Mouse (Mus musculus) hindbrain, embryonic 14.5 days (tissue): ENCODE data around the gene Slc16a9. TPM values are rescaled to one million over a fixed set of nuclear protein-coding genes. Genes with fewer than 3 reads are reported as not detected.

Source experiments
- ATAC-seq: fragments of 200-750 bp; cut with Nextera tagmentation; 2 replicates; pipeline ENCODE4 v1.8.0; 2017; ENCODE audit warnings: moderate number of reproducible peaks, mild to moderate bottlenecking, moderate TSS enrichment, moderate library complexity; ENCODE audit not compliant: low FRiP score
- DNase-seq: peaks from one replicate; pipeline ENCODE4 v3.0.0-alpha.2; 2015; ENCODE audit warnings: low spot score
- H3K27ac ChIP-seq: fragments of 300-500 bp; sonication (generic); 2 replicates; pipeline ENCODE4 v1.5.1; 2014; ENCODE audit warnings: mild to moderate bottlenecking, moderate library complexity
- H3K27me3 ChIP-seq: fragments of 300-500 bp; sonication (generic); 2 replicates; pipeline ENCODE4 v1.6.1; 2014; ENCODE audit warnings: mild to moderate bottlenecking, low read length, mixed read lengths; ENCODE audit not compliant: control insufficient read depth, insufficient read depth
- H3K36me3 ChIP-seq: fragments of 300-500 bp; sonication (generic); replicated peaks from 2 replicates; pipeline ENCODE4 v1.6.1; 2014; ENCODE audit not compliant: control insufficient read depth, insufficient read depth
- H3K4me1 ChIP-seq: fragments of 300-500 bp; sonication (generic); replicated peaks from 2 replicates; pipeline ENCODE4 v1.6.1; 2014; ENCODE audit warnings: antibody characterized with exemption, low read length, mixed read lengths; ENCODE audit not compliant: control insufficient read depth, insufficient read depth
- H3K4me2 ChIP-seq: fragments of 300-500 bp; sonication (generic); replicated peaks from 2 replicates; pipeline ENCODE4 v1.6.1; 2014; ENCODE audit warnings: mild to moderate bottlenecking, moderate library complexity
- H3K4me3 ChIP-seq: fragments of 300-500 bp; sonication (generic); replicated peaks from 2 replicates; pipeline ENCODE4 v1.5.1; 2014; ENCODE audit warnings: mild to moderate bottlenecking, low read length
- H3K9ac ChIP-seq: fragments of 300-500 bp; sonication (generic); 2 replicates; pipeline ENCODE4 v1.6.1; 2014
- H3K9me3 ChIP-seq: fragments of 300-500 bp; sonication (generic); 2 replicates; pipeline ENCODE4 v1.6.1; 2016; ENCODE audit warnings: low read length; ENCODE audit not compliant: control insufficient read depth
- WGBS: fragments of 180-500 bp; shearing (Covaris S2); extraction: QIAGEN DNeasy Blood & Tissue Kit; methylation state at CpG from one replicate; pipeline ENCODE4 v1.1.7; 2014; 5-methylcytosine and 5-hydroxymethylcytosine counted together
- polyA plus RNA-seq: library from polyadenylated mRNA; unstranded; fragments of >200 nt; fragmentation: Nextera tagmentation; extraction: Ambion mirVana; gene quantifications from 2 replicates; pipeline ENCODE4 v1.2.1, GENCODE M21; 2014

The Slc16a9 gene
- polyA plus RNA-seq, 1 experiment from 2014 or later, result 2.6 TPM

- 95% methylated on average over 8 of the region's 8 CpGs for WGBS
- ATAC-seq (no peak), DNase-seq (no peak)
- Histone ChIP-seq H3K4me3 (no peak overlapping the region), H3K27me3 (no peaks in the 10 kb centered on the region), H3K27ac (no peak overlapping the region), H3K9ac (no peak overlapping the region), H3K36me3 (no peaks in the 10 kb centered on the region), H3K4me2 (no peak overlapping the region), H3K9me3 (no peaks in the 10 kb centered on the region), H3K4me1 (no peaks in the 10 kb centered on the region)
Measured at GRCm38 (mm10) chr10:70309416-70309815, 64.5 kb downstream of the Slc16a9 start.

- ATAC-seq (no peak), DNase-seq (no peak)
- Histone ChIP-seq H3K4me3 (no peak overlapping the region), H3K27me3 (no peaks in the 10 kb centered on the region), H3K36me3 (no peaks in the 10 kb centered on the region), H3K4me2 (no peak overlapping the region), H3K4me1 (no peaks in the 10 kb centered on the region), H3K27ac (no peak overlapping the region), H3K9ac (no peak overlapping the region), H3K9me3 (no peaks in the 10 kb centered on the region)
- 80% methylated on average over 5 of the region's 5 CpGs for WGBS
Measured at GRCm38 (mm10) chr10:70310646-70311045, 65.7 kb downstream of the Slc16a9 start.

- WGBS, result 89% methylated on average over 6 of the region's 6 CpGs
- Histone ChIP-seq H3K4me2 (no peak overlapping the region), H3K4me1 (no peaks in the 10 kb centered on the region), H3K9ac (no peak overlapping the region), H3K9me3 (no peaks in the 10 kb centered on the region), H3K27ac (no peak overlapping the region), H3K36me3 (no peaks in the 10 kb centered on the region), H3K27me3 (no peaks in the 10 kb centered on the region), H3K4me3 (no peak overlapping the region)
- DNase-seq (no peak), ATAC-seq (no peak)
Measured at GRCm38 (mm10) chr10:70315895-70316294, 71.0 kb downstream of the Slc16a9 start.

- H3K27me3 ChIP-seq, result no peaks in the 10 kb centered on the region
- no peaks in the 10 kb centered on the region for H3K9me3 ChIP-seq
- H3K4me1 ChIP-seq, result no peaks in the 10 kb centered on the region
- 88% methylated on average over 7 of the region's 7 CpGs for WGBS
- H3K4me3 ChIP-seq, result no peak overlapping the region
- no peak overlapping the region for H3K27ac ChIP-seq
- DNase-seq (no peak), ATAC-seq (no peak)
- no peaks in the 10 kb centered on the region for H3K36me3 ChIP-seq
- H3K4me2 ChIP-seq, result no peak overlapping the region
- no peak overlapping the region for H3K9ac ChIP-seq
Measured at GRCm38 (mm10) chr10:70316856-70317255, 72.0 kb downstream of the Slc16a9 start.

GRCm38 (mm10) chr10:70317394-70317965 lies 72.6 kb downstream of the Slc16a9 start:
- Histone ChIP-seq H3K27me3 (no peaks in the 10 kb centered on the region), H3K4me2 (no peak overlapping the region), H3K36me3 (no peaks in the 10 kb centered on the region), H3K9me3 (no peaks in the 10 kb centered on the region), H3K9ac (no peak overlapping the region), H3K27ac (no peak overlapping the region), H3K4me3 (no peak overlapping the region), H3K4me1 (no peaks in the 10 kb centered on the region)
- WGBS, result 76% methylated on average over 13 of the region's 13 CpGs
- ATAC-seq, result no peak
- DNase-seq, result no peak

- H3K9ac ChIP-seq, result no peak overlapping the region
- H3K4me2 ChIP-seq, result no peak overlapping the region
- no peak overlapping the region for H3K27ac ChIP-seq
- peak; percentile 70 for ATAC-seq
- H3K9me3 ChIP-seq, result no peaks in the 10 kb centered on the region
- DNase-seq, result peak; percentile 97
- H3K27me3 ChIP-seq, result no peaks in the 10 kb centered on the region
- WGBS, result 6% methylated on average over 3 of the region's 3 CpGs
- no peak overlapping the region for H3K4me3 ChIP-seq
- no peaks in the 10 kb centered on the region for H3K36me3 ChIP-seq
- no peaks in the 10 kb centered on the region for H3K4me1 ChIP-seq
Measured at GRCm38 (mm10) chr10:70318630-70319029, 73.7 kb downstream of the Slc16a9 start.

GRCm38 (mm10) chr10:70325518-70325917 lies 80.6 kb downstream of the Slc16a9 start:
- no peaks in the 10 kb centered on the region for H3K9me3 ChIP-seq
- no peak overlapping the region for H3K4me3 ChIP-seq
- 19% methylated on average over 2 of the region's 2 CpGs for WGBS
- no peak for DNase-seq
- H3K4me1 ChIP-seq, result no peaks in the 10 kb centered on the region; the same call in 1 of the 2 replicates
- H3K27ac ChIP-seq, result no peak overlapping the region
- H3K4me2 ChIP-seq, result no peak overlapping the region
- H3K9ac ChIP-seq, result no peak overlapping the region
- no peaks in the 10 kb centered on the region for H3K27me3 ChIP-seq
- H3K36me3 ChIP-seq, result no peaks in the 10 kb centered on the region
- ATAC-seq, result no peak

- no peaks in the 10 kb centered on the region for H3K27me3 ChIP-seq
- peak overlapping the region; percentile 73 for H3K27ac ChIP-seq
- H3K9ac ChIP-seq, result no peak overlapping the region
- no peaks in the 10 kb centered on the region for H3K36me3 ChIP-seq
- no peak overlapping the region for H3K4me3 ChIP-seq
- H3K4me1 ChIP-seq, result no peaks in the 10 kb centered on the region; the same call in 1 of the 2 replicates
- no peak overlapping the region for H3K4me2 ChIP-seq
- 75% methylated on average over 6 of the region's 6 CpGs for WGBS
- no peaks in the 10 kb centered on the region for H3K9me3 ChIP-seq
- DNase-seq, result no peak
- no peak for ATAC-seq
Measured at GRCm38 (mm10) chr10:70327331-70327730, 82.4 kb downstream of the Slc16a9 start.

GRCm38 (mm10) chr10:70328139-70328538 lies 83.2 kb downstream of the Slc16a9 start:
- no peaks in the 10 kb centered on the region for H3K27me3 ChIP-seq
- peak overlapping the region; percentile 73 for H3K27ac ChIP-seq
- H3K4me1 ChIP-seq, result no peaks in the 10 kb centered on the region; the same call in 1 of the 2 replicates
- WGBS, result 43% methylated on average over 9 of the region's 9 CpGs
- H3K36me3 ChIP-seq, result no peaks in the 10 kb centered on the region
- no peak overlapping the region for H3K4me3 ChIP-seq
- no peaks in the 10 kb centered on the region for H3K9me3 ChIP-seq
- DNase-seq (peak; percentile 63), ATAC-seq (peak; percentile 34; the same call in 1 of the 2 replicates)
- no peak overlapping the region for H3K9ac ChIP-seq
- no peak overlapping the region for H3K4me2 ChIP-seq
